Mouse (Mus musculus) mouse trophoblast stem cell (cell line): ENCODE measurements around the gene Dhrs13.

Source experiments
- in situ Hi-C, 2 experiments: fragments of 300-500 bp; cut with MseI, MboI; formaldehyde crosslinking; loops; 2 replicates in 1 of 2; 3 replicates in 1 of 2; pipeline ENCODE4 v1.15.1; 2025

Dhrs13 gene

DNA sequence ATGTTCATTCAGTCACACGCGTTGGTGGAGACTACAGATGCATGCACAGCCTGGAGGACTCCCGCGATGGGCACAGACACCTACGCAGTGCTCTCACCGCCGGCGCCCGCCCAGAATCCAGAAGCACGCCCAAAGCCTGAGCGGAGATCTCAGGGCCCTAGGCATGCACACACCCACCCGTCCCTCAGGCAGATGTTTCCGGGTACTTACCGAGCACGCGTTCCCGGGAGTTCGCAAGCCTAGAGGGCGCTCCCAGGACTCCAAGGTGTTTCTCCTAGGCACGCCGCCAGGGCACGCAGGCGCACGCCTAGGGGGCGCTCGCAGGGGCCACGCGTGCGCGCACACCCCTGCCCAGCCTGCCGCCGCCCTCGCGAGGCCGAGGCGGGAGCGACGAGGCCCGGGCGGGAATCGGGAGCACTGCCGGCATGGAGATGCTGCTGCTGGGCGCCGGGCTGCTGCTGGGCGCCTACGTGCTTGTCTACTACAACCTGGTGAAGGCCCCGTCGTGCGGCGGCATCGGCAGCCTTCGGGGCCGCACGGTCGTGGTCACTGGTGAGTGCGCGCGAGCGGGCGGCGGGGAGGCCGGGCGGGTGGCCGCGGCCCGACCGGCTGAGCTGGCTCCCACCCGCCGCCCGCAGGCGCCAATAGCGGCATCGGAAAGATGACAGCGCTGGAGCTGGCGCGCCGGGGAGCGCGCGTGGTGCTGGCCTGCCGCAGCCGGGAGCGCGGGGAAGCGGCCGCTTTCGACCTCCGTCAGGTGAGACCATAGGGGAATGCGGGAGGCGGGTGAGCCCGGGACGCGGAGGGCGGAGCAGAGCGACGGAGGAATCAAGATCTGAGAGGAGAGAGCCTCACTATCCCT is at the start of gene Dhrs13:
Dhrs13 (plus strand) TSS at position 334 of the 862 bp plus-strand sequence.
- in situ Hi-C loops = no loop called here

DNA sequence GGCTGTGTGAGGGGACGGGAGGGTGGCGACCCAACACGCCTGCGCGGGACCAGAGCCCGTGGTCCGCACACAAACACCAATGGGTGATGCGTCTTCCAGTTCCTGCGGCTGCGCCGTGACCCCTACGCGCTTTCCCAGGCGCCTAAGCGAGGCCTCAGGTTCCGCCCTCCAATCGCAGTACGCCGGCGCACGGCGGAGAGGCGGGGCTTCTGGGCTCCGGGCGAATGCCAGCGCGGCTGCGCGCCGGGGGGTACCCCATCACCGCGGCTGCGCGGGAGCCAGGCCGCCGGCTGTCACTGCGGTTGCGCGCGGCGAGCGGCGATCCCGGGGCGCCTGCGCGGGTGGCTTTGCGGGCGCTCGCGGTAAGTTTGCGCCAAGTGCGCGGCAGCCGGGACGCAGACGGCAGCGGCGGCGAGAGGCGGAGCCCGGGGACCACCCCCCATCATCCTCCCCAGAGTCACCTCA is 49.6 kb upstream of the Dhrs13 start, which contains the start of gene Phf12:
Phf12 (plus strand) TSS at position 314 of the 465 bp plus-strand sequence.
- in situ Hi-C loops = no loop called here

DNA sequence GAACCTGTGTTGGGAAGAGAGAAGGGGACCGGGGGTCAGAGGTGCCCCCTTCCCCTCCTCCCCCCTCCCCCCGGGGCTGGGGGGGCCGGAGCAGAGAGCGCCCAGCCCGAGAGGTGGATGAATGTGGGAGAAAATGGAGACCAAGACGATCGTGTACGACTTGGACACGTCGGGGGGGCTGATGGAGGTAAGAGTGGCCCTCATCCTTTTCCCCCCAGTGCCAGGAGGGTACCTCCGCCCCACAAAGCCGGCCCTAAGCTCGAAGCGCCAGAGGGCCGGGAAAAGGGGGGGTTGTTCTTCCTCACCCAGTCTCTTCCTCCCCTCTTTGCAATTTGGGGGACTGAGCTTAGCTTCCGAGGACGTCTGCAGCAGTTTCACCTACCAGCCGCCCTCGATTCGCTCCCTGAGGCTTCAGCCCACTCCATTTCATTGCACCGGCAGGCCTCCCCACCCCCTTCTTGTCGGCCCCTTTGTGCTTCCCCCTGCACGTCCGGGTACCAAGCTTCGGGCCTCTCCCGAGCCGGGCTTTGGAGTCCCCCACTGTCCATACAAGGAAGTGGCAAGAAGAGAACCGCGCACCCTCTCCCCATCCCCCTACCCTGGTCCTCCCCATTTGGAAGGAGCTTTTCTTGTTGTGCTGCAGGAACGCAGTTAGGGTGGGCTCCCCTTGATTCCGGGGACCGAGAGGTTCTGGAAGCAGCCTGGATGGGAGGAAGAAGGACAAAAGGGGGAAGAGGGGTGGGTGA is 48.7 kb upstream of the Dhrs13 start:
- in situ Hi-C loops = no loop called here

DNA sequence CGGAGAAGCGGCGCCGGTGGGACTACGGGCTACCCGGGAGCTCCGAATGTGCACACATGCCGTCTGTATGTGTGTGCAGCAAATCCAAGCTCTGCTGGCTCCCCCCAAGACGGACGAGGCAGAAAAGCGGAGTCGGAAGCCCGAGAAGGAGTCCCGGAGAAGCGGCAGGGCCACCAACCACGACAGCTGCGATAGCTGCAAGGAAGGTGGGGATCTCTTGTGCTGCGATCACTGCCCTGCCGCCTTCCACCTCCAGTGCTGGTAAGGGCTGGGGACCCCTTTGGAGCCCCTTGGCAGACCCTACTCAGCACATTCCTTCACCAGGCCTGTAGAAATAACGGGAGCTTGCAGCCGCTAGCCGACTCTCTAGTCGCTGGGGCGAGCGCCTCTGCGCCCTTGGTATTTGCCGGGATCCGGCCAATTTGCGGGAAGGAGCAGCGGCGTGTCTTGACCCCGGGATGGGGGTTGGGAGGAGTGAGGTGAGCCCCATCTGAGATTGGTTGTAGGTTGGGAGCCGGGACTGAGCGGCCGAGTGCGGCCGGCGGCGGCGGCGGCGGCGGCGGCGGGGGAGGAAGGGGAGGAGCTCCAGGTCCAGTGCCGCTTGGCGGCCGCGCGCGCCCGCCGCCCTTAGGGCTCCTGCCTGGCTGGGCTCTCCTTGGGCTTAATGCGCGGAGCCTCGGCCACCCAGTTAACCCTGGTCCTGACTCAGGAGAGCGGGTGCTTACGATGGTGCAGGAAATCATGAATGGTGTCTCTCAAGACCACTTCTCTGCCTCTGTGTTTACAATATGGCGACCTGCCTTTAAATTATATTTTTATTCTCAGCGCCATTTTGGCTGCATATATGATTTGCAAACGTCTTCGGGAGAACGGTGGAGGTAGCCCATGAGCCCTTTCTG is 47.9 kb upstream of the Dhrs13 start:
- in situ Hi-C loops = no loop called here

DNA sequence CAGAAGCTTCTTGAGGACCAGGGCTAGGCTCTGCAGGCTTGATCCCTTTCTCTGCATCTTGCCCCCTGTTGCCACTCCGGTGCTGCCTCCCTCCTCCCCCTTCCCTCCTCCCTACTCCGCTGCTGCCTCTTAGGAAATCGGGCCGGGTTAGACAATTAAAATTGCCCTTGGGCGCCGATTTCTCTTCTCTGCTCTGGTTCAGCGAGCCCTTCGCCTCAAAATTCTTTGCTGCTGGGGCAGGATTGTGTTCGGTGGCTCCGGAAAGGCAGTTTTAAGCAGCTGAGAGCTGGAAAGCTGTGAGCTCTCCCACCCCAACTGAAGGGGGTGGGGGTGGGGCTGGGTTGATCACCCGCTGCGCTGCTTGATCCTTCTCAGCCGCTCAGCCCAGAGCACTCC is 47.2 kb upstream of the Dhrs13 start:
- in situ Hi-C loops = no loop called here

DNA sequence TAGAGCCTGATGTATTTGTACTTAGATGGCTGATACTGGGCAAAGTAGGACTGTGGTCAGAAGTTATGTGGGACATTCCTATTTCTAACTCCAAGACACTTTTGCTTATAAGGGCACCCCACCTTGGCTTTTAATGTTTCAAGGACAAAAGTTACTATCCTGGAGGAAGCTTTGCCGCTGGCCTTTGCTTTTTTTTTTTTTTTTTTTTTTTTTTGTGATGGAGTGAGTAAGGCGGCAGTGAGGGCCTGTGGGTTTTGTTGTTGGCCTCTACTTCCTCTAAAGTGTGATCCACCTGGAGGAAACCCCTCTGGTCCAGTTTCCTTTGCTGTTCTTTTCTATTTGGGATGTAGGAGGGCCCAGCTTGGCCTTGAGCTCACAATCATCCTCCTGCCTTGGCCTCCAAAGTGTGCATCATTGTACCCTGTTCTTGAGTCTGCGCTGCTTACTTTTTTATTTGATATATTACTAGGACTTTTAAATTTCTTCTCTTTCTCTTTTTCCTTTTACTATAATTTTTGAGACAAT is 46.5 kb upstream of the Dhrs13 start:
- in situ Hi-C loops = no loop called here

DNA sequence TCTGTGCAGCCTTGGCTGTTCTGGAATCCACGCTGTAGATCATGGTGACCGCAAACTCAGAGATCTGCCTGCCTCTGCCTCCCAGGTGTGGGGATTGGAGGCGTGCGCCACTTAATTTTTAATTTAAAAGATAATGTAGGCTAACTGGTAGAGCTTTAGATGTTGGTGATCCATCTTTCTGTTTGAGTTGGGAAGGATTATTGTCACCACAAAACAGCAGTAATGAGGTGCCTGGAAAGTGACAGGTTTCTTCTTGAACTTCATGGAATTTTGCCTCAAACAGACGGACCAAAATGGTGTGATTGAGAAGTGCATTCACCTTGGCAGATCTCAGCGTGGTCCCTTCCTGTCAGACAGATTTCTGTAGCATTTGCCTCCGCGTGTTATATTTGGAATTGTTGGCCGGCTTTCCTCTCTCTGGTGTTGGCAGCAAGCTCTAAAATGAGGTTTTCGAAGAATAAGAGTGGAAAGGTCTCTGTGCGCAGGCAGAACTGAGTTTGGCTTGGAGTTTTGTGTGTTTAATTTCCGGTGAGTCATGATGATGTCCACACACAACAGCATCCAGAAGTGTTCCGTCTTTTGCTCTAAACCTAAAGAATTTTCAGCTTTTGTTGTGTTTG is 42.9 kb upstream of the Dhrs13 start:
- in situ Hi-C loops = no loop called here

DNA sequence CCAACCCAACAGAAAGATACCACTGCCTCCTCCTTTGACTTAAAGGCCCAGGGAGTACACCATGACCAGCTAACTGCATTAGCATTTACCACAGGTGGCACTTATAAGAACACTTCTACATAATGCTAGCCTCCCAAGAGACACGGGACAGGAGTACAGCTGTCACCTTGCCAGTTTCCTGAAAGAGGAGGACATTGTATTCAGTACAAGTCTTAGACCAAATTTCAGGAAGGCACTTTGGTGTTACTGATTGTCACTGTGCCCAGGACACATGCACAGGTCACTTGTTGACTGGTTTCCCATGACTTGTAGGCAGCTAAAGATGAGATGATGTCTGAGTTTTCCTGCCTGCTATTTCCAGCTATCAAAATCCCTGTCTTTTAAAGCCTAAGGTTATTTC is 36.5 kb upstream of the Dhrs13 start:
- in situ Hi-C loops = no loop called here

DNA sequence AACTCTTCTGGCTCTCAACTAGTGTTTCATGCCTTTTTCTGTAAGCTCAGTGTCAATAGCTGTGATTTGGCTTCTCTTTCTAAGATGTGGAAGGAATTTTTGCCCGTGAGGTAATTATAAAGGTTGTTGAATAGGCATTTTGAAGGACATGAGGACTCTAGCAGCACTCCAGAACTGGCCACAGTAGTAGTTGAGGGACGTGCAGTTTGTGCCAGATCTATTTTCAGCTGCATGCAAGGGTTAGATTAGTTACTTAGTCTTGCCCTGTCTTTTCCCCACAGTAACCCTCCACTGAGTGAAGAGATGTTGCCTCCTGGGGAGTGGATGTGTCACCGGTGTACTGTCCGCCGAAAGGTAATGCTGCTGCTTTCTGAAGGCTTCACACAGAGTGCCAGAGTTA is 25.6 kb upstream of the Dhrs13 start:
- in situ Hi-C loops = no loop called here

DNA sequence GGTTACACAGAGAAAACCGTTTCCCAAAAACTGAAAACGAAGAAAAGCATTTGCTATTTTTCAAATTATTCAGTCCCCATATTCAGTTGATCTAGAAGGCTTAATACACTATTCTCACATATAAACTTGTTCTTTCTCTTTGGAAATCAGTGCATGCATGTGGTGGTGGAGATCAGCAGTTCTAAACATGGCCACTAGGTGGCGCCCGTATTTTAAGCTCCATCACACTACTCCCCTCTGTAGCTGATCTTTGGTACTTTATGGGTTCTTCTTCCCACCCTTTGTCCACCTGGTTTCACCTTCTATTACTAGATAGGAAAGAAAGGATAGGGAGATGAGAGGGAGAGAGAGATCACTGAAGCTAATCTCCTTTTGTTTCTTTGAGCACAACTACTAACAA is 12.4 kb upstream of the Dhrs13 start:
- in situ Hi-C loops = no loop called here

DNA sequence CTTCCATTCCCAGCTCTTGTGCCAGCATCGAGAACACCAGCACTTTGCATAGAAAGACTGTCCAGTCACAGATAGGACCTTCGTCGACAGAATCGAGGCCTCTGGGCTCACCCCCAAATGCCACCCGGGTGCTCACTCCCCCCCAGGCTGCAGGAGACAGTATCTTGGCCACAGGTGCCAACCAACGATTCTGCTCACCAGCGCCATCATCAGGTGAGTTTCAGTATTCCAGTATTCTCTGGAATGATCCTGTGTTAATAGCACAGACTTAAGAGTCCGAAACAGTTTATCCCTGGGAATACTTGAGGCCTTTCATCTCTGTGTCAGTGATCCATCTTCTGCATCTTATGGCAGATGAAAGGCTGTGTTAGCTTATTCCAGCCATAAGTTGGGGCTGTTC is 8.5 kb upstream of the Dhrs13 start:
- in situ Hi-C loops = no loop called here

DNA sequence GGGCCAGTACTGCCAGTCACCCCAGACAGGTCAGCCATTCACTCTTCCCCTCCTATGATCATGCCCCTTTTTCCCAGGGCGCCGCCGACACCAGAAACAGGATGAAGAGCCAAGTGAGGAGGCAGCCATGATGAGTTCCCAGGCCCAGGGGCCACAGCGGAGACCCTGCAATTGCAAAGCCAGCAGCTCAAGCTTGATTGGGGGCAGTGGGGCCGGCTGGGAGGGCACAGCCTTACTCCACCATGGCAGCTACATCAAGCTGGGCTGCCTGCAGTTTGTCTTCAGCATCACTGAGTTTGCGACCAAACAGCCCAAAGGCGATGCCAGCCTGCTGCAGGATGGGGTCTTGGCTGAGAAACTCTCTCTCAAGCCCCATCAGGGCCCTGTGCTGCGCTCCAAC is 2.8 kb upstream of the Dhrs13 start:
- in situ Hi-C loops = no loop called here

DNA sequence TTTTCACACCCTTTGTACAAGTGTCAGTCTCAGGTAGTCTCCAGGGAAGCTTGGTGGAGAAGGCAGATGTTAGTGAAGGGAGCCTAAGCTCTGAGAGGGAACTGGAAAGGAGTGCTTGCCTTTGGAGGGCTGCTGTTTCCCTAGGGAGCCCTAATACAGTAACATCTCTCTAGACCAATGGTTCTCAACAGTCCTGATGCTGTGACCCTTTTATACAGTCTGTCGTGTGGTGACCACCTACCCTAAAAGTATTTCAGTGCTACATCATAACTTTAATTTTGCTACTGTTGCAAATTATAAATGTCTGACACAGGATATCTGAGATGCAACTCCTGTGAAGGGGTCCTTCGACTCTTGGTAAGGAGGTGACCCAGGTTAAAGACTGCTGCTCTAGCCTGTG is 1.5 kb upstream of the Dhrs13 start:
- in situ Hi-C loops = no loop called here

DNA sequence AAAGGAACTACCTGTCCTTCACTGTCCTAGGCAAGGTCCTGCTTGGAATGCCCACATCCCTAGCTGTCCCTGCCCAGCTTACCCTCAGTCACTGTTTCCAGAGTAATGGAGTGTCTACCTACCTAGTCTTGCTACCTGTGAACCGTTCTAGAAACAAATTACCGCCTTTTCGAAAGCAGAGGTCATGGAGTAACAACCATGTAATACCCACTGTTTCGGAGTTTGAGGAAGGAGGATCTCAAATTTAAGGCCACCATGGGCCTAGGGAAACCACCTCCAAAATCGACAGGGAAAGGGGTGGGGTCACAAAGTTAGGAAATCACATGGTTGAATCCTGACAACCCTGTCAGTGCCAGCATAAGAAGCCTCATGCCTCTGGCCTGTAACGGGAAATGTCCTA is 691 bp upstream of the Dhrs13 start:
- in situ Hi-C loops = no loop called here

DNA sequence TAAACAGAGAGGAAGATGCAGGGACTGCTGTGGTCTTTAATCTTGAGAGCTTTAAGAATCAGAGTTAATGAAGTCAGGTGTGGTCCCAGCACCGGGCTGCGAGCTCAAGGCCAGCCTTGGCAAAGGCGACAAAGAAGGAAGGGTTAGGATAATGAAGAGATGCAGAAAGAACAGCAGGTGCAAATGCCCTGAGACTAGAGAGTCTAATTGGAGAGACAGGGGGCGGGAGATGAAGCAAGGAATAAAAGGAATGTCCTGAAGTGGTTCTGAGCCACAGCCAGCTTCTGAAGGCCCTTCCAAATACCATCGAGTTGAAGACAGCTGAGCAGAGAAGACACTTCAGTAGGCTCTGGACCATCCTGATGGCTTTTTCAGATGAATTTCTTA is 722 bp downstream of the Dhrs13 start:
- in situ Hi-C loops = no loop called here

DNA sequence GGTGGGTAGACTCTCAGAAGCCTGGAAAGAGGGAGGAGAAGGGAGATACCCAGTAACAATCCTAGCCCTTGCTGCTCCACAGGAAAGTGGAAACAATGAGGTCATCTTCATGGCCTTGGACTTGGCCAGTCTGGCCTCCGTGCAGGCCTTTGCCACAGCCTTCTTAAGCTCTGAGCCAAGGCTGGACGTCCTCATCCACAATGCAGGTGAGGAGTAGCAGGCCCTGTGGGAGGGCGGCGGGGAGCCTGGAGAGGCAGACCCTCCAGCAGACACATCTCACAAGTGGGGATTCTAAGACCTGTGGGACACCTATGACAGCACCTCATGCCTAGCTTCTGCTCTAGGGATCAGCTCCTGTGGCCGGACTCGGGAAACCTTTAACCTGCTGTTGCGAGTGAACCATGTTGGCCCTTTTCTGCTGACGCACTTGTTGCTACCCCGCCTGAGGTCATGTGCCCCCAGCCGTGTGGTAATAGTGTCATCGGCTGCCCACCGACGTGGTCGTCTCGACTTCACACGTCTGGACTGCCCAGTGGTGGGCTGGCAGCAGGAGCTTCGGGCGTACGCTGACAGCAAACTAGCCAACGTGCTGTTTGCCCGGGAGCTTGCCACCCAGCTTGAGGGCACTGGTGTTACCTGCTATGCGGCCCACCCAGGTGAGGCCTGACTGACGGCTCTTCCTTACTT is 2.0 kb downstream of the Dhrs13 start:
- in situ Hi-C loops = no loop called here

DNA sequence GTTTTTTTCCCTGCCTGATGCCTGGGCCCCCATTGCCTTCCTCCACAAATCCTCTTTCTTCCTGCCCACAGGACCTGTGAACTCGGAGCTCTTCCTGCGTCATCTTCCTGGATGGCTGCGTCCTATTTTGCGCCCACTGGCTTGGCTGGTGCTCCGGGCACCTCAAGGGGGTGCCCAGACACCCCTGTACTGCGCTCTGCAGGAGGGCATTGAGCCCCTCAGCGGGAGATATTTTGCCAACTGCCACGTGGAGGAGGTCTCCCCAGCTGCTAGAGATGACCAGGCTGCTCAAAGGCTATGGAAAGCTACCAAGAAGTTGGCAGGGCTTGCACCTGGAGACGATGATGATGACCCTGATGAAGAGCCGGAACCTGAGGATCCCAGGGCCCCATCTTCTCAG is 4.7 kb downstream of the Dhrs13 start:
- in situ Hi-C loops = no loop called here

DNA sequence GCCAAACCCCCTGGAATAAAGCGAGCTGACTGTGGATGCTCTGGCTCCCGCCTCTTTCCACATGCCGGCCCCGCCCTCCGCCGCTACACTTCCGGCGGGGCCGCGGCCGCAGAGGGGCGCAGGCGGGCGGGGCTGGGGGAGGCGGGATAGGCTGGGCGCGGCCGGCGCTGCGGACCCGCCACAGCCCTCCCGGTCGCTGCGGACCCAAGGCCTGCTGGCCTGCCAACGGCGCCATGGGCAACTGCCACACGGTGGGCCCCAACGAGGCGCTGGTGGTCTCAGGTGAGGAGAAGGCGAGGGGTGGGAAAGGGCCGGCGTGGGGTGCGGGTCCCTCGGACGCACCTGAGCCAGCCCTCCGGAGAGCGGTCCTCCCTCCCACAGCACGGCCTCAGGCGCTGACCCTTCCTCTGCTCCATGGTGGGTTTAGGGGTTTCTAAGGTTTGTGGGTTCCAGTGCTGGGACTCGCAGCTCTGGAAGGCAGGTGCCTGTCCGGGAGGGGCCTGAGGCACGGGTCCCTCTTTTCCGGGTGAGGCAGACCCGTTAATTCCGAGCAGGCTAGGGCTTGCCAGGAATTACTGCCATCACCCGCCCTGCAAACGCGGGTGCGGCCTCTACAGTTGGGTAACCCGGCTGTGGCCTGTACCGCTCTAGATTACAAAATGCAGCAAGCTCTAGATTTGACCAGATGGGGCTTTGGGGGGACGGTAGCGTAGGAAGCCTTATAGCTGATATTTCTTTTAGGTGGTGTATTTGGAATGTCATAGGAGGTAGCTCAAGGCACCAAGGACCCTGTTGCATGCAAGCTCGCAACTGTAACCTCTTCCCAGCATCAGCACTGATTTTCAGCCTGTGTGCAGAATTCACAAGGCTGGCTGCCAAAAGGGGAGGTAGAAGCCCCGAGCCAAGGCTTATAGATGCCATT is 6.0 kb downstream of the Dhrs13 start, which contains the start of gene Flot2:
Flot2 (plus strand) TSS at position 101 of the 922 bp plus-strand sequence.
- in situ Hi-C loops = no loop called here

DNA sequence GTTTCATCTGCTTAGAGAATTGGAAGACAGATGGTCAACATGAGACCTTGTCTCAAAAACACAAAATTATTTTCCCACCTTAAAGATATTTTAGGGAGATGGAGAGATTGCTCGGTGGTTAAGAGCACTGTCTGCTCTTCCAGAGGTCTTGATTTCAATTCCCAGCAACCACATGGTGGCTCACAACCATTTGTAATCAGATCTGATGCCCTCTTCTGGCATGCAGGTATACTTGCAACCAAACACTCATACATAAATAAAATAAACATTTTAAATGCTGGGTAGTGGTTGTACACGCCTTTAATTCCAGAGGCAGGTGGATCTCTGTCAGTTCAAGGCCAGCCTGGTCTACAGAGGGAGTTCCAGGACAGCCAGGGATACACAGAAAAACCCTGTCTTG is 8.8 kb downstream of the Dhrs13 start:
- in situ Hi-C loops = no loop called here
